Mouse (Mus musculus) liver, embryonic 13.5 days (tissue): Measurements from ENCODE around the gene Cyb5d1. TPM values are rescaled to one million over a fixed set of nuclear protein-coding genes. Genes with fewer than 3 reads are reported as not detected.

Experiments used
- ATAC-seq: fragments of 200-750 bp; cut with Nextera tagmentation; 2 replicates; pipeline ENCODE4 v1.8.0; 2017; ENCODE audit warnings: low read depth, mild to moderate bottlenecking, moderate number of reproducible peaks, moderate library complexity
- DNase-seq: peaks from one replicate; pipeline ENCODE4 v3.0.0; 2022
- H3K27ac ChIP-seq: fragments of 300-500 bp; sonication (generic); 2 replicates; pipeline ENCODE4 v1.5.1; 2015; ENCODE audit warnings: moderate library complexity, mild to moderate bottlenecking, inconsistent platforms
- H3K27me3 ChIP-seq: fragments of 300-500 bp; sonication (generic); 2 replicates; pipeline ENCODE4 v1.6.1; 2015; ENCODE audit warnings: mild to moderate bottlenecking, inconsistent platforms
- H3K36me3 ChIP-seq: fragments of 300-500 bp; sonication (generic); 2 replicates; pipeline ENCODE4 v1.6.1; 2015; ENCODE audit warnings: mild to moderate bottlenecking, inconsistent platforms
- H3K4me1 ChIP-seq: fragments of 300-500 bp; sonication (generic); replicated peaks from 2 replicates; pipeline ENCODE4 v1.6.1; 2015; ENCODE audit warnings: inconsistent platforms
- H3K4me2 ChIP-seq: fragments of 300-500 bp; sonication (generic); 2 replicates; pipeline ENCODE4 v1.6.1; 2015; ENCODE audit warnings: inconsistent platforms, mild to moderate bottlenecking, moderate library complexity
- H3K4me3 ChIP-seq: fragments of 300-500 bp; sonication (generic); replicated peaks from 2 replicates; pipeline ENCODE4 v1.5.1; 2015; ENCODE audit warnings: mild to moderate bottlenecking, inconsistent platforms
- H3K9ac ChIP-seq: fragments of 300-500 bp; sonication (generic); 2 replicates; pipeline ENCODE4 v1.6.1; 2015; ENCODE audit warnings: mild to moderate bottlenecking, inconsistent platforms
- H3K9me3 ChIP-seq: fragments of 300-500 bp; sonication (generic); replicated peaks from 2 replicates; pipeline ENCODE4 v1.6.1; 2016; ENCODE audit warnings: inconsistent platforms
- WGBS: fragments of 180-500 bp; shearing (Covaris S2); methylation state at CpG from one replicate; pipeline ENCODE4 v1.1.7; 2015; ENCODE audit not compliant: insufficient replicate concordance; 5-methylcytosine and 5-hydroxymethylcytosine counted together
- polyA plus RNA-seq: library from polyadenylated mRNA; unstranded; fragments of >200 nt; fragmentation: Nextera tagmentation; extraction: Ambion mirVana; gene quantifications from 2 replicates; pipeline ENCODE4 v1.2.1, GENCODE M21; 2015

The Cyb5d1 gene
- polyA plus RNA-seq, 1 experiment from 2014 or later: 10.3 TPM

DNA sequence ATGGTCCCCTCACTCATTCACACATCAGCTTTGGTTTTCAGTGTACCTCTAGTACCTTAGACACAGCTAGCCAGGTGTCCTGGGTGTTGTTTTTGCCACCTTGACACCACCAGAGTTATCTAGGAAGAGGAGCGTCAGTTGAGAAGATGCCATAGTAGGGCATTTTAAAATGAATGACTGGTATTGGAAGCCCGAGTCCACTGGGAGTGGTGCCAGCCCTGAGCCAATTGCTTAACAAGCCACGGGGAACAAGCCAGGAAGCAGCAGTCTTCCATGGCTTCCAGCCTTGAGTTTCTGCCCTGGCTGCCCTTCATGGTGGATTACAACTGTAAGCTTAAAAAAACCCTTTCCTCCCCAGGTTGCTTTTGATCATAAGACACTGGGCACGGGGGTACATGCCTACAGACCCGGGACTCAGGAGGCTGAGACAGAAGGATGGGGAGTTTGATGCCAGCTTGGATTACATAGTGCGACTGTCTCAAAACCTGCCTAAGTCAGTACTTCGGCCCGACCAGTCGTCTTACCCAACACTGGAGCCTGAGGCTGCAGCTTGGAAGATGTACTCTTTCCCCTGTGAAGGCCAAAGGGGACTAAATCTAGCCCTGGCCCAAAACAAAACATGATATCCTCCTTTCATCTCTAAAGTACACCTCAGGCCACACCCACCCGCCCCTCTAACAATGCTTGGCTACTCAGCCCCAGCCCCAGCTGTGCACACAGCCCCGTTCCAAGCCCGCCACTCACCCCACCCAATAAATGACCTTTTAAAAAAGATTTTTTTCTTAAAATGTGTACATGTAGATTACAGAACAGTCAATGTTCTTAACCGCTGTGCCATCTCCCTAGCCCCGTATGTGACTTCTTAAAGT is 5.7 kb downstream of the Cyb5d1 start:
- H3K27me3 ChIP-seq: no peaks in the 10 kb centered on the region
- 0 out of 2 replicates have a peak overlapping the region, but pooled peaks have one; percentile 33 for H3K9ac ChIP-seq
- DNase-seq (no peak), ATAC-seq (no peak)
- H3K36me3 ChIP-seq: no peaks in the 10 kb centered on the region; the same call in 1 of the 2 replicates
- peaks cover 15% of the 10 kb centered on the region for H3K4me1 ChIP-seq
- H3K4me2 ChIP-seq: no peak overlapping the region
- no peaks in the 10 kb centered on the region for H3K9me3 ChIP-seq
- WGBS: 70% methylated on average over 14 of the region's 14 CpGs
- H3K27ac ChIP-seq: no peak overlapping the region
- H3K4me3 ChIP-seq: no peak overlapping the region

DNA sequence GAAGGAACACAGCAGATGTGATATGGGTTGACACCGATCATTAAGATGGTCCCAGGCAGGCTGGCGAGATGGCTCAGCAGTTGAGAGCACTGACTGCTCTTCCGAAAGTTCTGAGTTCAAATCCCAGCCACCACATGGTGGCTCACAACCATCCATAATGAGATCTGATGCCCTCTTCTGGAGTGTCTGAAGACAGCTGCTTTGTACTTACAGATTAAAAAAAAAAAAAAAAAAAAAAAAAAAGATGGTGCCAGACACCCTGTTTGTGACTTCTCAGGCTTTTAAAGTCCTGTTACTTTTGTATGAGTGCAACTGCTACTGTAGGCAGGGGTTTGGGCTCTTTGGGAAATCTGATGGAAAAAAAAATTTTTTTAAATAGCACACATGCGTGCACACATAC is 6.8 kb downstream of the Cyb5d1 start:
- Histone ChIP-seq H3K27ac (no peak overlapping the region), H3K9ac (no peak overlapping the region), H3K27me3 (no peaks in the 10 kb centered on the region), H3K9me3 (no peaks in the 10 kb centered on the region), H3K4me3 (no peak overlapping the region), H3K36me3 (no peaks in the 10 kb centered on the region; the same call in 1 of the 2 replicates), H3K4me2 (no peak overlapping the region), H3K4me1 (peaks cover 9% of the 10 kb centered on the region)
- no peak for ATAC-seq
- DNase-seq: no peak
- 82% methylated on average over 4 of the region's 4 CpGs for WGBS

DNA sequence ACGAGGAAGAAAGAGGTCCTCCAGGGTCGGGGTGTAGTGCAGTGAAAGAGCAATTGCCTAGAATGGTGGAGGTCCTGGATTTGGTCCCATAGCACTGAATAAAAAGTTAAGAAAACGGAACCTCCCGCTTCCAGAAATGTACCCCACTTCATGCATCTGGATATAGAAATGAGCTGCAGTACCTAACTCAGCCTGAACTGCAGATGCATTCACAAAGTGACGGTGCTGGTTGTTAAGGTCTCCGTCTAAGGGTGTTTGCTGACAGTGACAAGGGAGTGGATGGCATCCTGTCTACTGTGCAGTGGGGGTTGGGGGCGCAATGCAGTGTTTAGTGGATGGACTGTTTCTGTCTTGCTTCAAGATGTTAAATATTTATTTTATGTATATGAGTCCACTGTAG is 8.7 kb downstream of the Cyb5d1 start:
- H3K27me3 ChIP-seq: no peaks in the 10 kb centered on the region
- no peak overlapping the region for H3K4me2 ChIP-seq
- H3K4me3 ChIP-seq: no peak overlapping the region
- H3K27ac ChIP-seq: no peak overlapping the region
- H3K36me3 ChIP-seq: no peaks in the 10 kb centered on the region
- DNase-seq: no peak
- no peak for ATAC-seq
- 67% methylated on average over 7 of the region's 7 CpGs for WGBS
- no peak overlapping the region for H3K9ac ChIP-seq
- no peaks in the 10 kb centered on the region for H3K9me3 ChIP-seq
- peaks cover 9% of the 10 kb centered on the region for H3K4me1 ChIP-seq

DNA sequence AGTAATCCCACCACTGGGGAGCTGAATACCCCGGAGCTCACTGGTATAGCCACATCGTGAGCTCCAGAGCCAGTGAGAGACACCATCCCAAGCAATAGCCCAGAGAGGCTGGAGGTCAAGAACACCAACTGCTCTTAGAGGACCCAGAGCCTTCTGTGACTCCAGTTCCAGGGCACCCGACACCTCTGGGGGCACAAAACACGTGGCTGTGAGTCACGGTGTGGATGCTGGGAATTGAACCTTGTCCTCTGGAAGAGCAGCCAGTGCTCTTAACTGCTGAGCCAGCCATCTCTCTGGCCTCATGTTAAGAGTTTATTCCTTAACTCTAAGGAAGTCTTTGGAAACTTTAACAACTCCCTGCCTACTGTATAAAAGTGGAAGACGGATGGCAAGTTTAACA is 10.5 kb downstream of the Cyb5d1 start:
- DNase-seq (no peak), ATAC-seq (no peak)
- Histone ChIP-seq H3K9me3 (no peaks in the 10 kb centered on the region), H3K4me2 (no peak overlapping the region), H3K4me3 (no peak overlapping the region), H3K4me1 (peaks cover 8% of the 10 kb centered on the region), H3K36me3 (no peaks in the 10 kb centered on the region), H3K9ac (no peak overlapping the region; the same call in 1 of the 2 replicates), H3K27me3 (no peaks in the 10 kb centered on the region), H3K27ac (no peak overlapping the region)
- WGBS: 58% methylated on average over 6 of the region's 6 CpGs

DNA sequence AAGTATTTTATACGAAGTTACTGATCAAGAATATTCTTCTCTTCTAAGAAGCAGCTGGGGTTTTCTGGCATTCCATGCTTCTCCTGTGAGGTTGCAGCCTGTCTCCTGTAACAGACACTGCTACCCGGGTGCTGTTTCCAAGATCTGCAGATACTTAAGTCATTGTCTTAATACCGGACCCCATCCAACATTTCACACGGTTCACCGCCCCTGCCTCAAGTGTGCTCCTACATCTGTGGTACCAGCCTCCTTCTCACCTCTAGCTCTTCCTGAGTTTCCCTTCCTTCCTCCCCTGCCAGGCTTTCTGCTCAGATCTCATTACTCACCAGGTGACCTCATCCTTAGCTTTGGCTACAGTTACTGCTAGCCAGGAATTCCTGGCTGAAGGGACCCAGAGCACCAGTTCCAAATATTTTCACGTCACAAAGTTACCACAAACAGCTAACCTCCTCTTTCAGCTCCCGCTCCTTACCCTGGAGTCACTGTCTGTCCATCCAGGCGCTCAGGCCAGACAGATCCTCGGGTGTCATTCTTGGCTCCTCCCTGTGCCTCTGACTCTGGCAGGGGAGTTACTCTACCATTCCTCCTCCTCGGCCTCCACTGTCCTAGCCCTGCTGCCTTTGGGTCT is 12.8 kb downstream of the Cyb5d1 start:
- no peak for DNase-seq

DNA sequence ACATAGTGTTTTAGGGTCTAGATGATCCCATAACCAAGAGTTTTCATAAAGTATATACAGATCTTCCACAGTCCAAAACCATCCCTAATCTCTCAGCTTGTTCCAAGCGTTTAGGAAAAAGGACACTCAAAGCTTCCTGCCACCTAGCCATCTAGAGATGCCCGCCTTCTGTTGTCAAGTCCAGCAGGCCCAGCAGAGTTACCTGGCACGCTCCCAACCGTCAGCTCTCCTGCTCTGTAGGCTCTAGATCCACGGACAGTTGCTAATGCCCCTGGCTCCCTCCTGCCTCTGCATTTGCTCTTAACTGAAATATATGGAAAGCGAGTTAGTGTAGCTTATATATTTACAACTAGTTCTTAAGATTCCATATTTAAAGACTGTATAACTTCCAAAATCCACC is 14.1 kb downstream of the Cyb5d1 start:
- H3K27ac ChIP-seq: no peak overlapping the region
- H3K27me3 ChIP-seq: no peaks in the 10 kb centered on the region
- no peak overlapping the region for H3K4me2 ChIP-seq
- 74% methylated on average over 6 of the region's 6 CpGs for WGBS
- H3K4me3 ChIP-seq: no peak overlapping the region
- no peak overlapping the region for H3K9ac ChIP-seq
- no peaks in the 10 kb centered on the region for H3K9me3 ChIP-seq
- ATAC-seq (no peak), DNase-seq (no peak)
- no peaks in the 10 kb centered on the region for H3K36me3 ChIP-seq
- H3K4me1 ChIP-seq: peaks cover 23% of the 10 kb centered on the region

More for the DNA sequence above, 12.8 kb downstream of the Cyb5d1 start:
- Histone ChIP-seq H3K4me1 (peaks cover 12% of the 10 kb centered on the region), H3K9ac (no peak overlapping the region), H3K4me2 (no peak overlapping the region), H3K27me3 (no peaks in the 10 kb centered on the region), H3K9me3 (no peaks in the 10 kb centered on the region), H3K27ac (no peak overlapping the region), H3K36me3 (no peaks in the 10 kb centered on the region), H3K4me3 (no peak overlapping the region)
- 73% methylated on average over 10 of the region's 10 CpGs for WGBS
- ATAC-seq: no peak

DNA sequence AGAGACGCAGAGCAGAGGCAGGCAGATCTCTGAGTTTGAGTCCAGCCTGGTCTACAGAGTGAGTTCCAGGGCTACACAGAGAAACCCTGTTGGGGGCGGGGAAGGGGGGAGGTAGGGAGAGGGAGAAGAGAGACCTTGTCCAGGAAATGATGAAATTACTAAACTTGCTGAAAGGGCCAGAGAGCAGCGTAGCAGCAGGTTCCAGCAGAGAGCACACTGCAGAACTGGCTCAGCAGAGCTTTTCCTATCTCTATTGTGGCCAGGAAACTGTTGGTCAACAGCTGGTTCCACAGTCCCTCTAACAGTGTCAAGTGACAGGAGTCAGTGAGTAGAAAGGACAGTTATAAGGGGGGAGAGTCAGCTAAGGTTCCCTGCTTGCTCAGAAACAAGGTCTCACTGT is 15.8 kb downstream of the Cyb5d1 start:
- Histone ChIP-seq H3K27ac (peak overlapping the region; percentile 36; the same call in 1 of the 2 replicates), H3K4me3 (no peak overlapping the region), H3K4me1 (peaks cover 29% of the 10 kb centered on the region), H3K9me3 (no peaks in the 10 kb centered on the region), H3K27me3 (no peaks in the 10 kb centered on the region), H3K36me3 (no peaks in the 10 kb centered on the region), H3K4me2 (no peak overlapping the region), H3K9ac (no peak overlapping the region)
- no peak for DNase-seq
- ATAC-seq: peak; percentile 55; the same call in 1 of the 2 replicates
- WGBS: 37% methylated on average over 3 of the region's 3 CpGs

DNA sequence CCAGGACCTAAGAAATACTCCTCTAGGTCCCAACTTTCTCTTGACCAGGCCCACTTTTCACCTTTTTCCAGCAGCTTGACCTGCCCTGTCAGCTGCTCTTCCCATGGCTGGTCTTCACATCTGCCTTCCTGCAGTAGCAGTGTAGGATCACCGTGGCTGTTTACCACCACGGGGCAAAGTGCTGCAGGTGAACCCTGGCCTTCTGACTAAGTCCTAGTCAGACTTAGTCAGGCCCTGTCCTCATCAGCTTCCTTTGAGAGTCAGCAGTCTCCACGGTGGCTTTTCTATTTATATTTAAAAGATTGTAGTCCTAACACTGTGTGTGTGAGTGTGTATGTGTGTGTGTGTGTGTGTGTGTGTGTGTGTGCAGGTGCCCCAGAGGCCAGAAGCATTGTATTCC is 17.7 kb downstream of the Cyb5d1 start:
- H3K36me3 ChIP-seq: no peaks in the 10 kb centered on the region
- WGBS: 63% methylated on average over 3 of the region's 3 CpGs
- ATAC-seq (no peak), DNase-seq (no peak)
- H3K9ac ChIP-seq: no peak overlapping the region
- H3K4me3 ChIP-seq: no peak overlapping the region
- H3K4me2 ChIP-seq: no peak overlapping the region; the same call in 1 of the 2 replicates
- H3K27ac ChIP-seq: peak overlapping the region; percentile 31
- no peaks in the 10 kb centered on the region for H3K27me3 ChIP-seq
- peaks cover 47% of the 10 kb centered on the region for H3K4me1 ChIP-seq
- no peaks in the 10 kb centered on the region for H3K9me3 ChIP-seq

DNA sequence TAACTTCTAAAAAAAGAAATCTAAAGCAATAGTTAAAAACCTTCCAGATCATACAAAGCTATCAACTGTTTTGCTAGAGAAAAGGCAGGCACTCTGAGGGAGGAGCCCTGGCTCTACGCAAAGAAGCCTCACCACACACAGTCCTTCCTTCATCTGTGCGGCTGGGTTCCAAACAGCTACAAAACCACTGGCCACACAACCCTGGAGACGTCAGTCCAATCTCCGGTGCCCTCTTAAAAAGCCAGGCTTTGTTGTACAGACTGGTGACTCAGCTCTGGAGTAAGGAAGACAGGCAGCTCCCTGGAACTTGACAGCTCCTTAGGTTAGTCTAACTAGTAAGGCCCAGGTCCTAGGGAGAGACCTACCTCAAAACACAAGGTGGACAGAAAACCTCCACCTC is 19.8 kb downstream of the Cyb5d1 start:
- H3K4me3 ChIP-seq: no peak overlapping the region
- H3K4me2 ChIP-seq: no peak overlapping the region
- ATAC-seq (no peak), DNase-seq (no peak)
- H3K27me3 ChIP-seq: peaks cover 11% of the 10 kb centered on the region; the same call in 1 of the 2 replicates
- H3K36me3 ChIP-seq: no peaks in the 10 kb centered on the region
- H3K27ac ChIP-seq: no peak overlapping the region
- H3K4me1 ChIP-seq: peaks cover 68% of the 10 kb centered on the region
- 74% methylated on average over 4 of the region's 4 CpGs for WGBS
- no peaks in the 10 kb centered on the region for H3K9me3 ChIP-seq
- H3K9ac ChIP-seq: no peak overlapping the region

DNA sequence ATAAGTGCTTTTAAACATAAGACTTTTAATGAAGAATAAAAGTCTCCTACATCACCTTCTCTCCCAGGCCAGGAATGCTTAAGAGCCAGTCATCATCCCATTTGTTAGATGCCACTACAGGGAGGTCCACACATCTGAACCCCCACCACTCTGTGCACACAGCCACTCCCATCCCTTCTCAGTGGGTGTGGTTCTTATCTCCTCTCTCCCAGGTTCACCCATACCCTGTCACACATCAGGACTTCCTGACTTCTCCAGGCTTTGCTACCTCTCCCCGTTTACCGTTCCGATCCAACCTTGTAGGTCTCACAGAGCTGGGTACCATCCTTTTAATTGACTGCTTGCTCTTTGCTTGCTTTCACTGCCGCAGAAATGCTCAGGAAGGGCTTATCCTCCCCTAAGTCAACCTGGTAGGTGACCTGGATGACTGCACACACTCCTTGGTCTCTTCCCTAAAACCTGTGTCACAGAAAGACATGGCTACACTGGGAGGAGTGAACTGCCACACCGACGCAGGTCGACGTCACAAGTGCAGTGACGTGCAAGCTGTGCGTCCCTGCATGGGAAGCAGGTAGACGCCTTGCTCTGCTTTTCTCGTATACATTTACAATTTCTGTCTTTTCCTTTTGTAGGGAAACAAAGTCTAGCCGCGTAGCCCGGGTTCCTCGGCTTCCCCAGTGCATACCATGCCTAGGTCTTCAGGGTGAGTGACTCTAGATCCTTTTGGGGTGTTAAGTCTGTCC is 22.0 kb downstream of the Cyb5d1 start:
- peak; percentile 98 for ATAC-seq
- Histone ChIP-seq H3K9ac (peak overlapping the region; percentile 70), H3K4me1 (peaks cover 72% of the 10 kb centered on the region)

DNA sequence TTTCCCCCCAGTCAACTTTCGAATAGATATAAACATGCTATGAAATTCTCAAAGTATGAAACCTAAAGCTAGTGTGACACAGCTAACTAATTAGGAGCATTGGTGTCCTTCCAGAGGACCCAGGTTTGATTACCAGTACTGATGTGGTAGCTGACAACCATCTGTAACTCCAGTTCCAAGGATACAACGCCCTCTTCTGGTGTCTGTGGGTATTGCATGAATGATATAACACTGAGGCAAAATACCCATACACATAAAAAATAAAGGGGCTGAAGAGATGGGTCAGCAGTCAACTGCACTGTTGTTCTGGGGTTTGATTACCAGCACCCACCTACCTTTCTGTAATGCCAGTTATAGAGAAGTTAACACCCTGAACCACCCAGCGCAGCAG is 22.7 kb downstream of the Cyb5d1 start:
- peak overlapping the region; percentile 70; the same call in 1 of the 2 replicates for H3K9ac ChIP-seq
- peak overlapping the region; percentile 69 for H3K4me2 ChIP-seq

More for the DNA sequence above, 22.0 kb downstream of the Cyb5d1 start:
- WGBS: 59% methylated on average over 16 of the region's 16 CpGs
- peak overlapping the region; percentile 91 for H3K27ac ChIP-seq
- H3K4me2 ChIP-seq: peak overlapping the region; percentile 69
- peak; percentile 72 for DNase-seq
- H3K4me3 ChIP-seq: peak overlapping the region; percentile 47
- H3K27me3 ChIP-seq: peaks cover 28% of the 10 kb centered on the region
- H3K9me3 ChIP-seq: no peaks in the 10 kb centered on the region
- no peaks in the 10 kb centered on the region for H3K36me3 ChIP-seq

More for the DNA sequence above, 22.7 kb downstream of the Cyb5d1 start:
- DNase-seq (no peak), ATAC-seq (no peak)
- Histone ChIP-seq H3K9me3 (no peaks in the 10 kb centered on the region), H3K27ac (peak overlapping the region; percentile 91), H3K4me1 (peaks cover 78% of the 10 kb centered on the region), H3K4me3 (peak overlapping the region; percentile 47), H3K27me3 (peaks cover 34% of the 10 kb centered on the region), H3K36me3 (no peaks in the 10 kb centered on the region)
- 48% methylated on average over 3 of the region's 3 CpGs for WGBS
